Mouse (Mus musculus): Measurements from ENCODE around the gene Anapc7. TPM values are rescaled to one million over a fixed set of nuclear protein-coding genes. Genes with fewer than 3 reads are reported as not detected.
A peak's percentile ranks its signal among the peaks of the same experiment; 100 is the strongest.

Anapc7 gene
- polyA plus RNA-seq, 1 experiment from 2014 or later = 26.5 TPM

DNA sequence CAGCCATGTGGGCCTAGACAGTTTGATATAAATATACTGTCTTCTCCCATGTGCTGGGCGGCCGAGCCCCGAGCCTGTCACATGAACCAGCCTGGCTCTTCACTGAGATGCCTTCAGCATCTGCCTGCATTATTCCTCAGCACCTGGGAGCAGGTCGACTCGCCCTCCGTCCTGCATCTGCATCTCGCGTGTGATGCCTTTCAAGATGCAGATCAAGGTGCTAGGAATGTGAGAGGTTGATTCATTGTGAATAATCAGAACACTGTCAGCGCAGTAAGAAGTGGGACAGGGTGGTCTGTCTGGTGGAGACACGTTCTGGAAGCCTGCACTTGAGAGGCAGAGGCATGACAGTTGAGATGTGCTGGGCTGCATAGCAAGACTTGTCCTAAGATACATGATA lies 23.0 kb downstream of the Anapc7 start:
- H3K4me1 ChIP-seq (ENCODE audit: insufficient read depth, low read depth, low read length) = no peaks in the 10 kb centered on the region
- H3K4me3 ChIP-seq (ENCODE audit: low read depth, low read length) = no peak overlapping the region
- H3K36me3 ChIP-seq (ENCODE audit: insufficient read depth, low read length) = peaks cover 41% of the 10 kb centered on the region
- DNase-seq (ENCODE audit: low spot score) (no peak), ATAC-seq (no peak)
- no peak overlapping the region for H3K9ac ChIP-seq (replicated peaks; ENCODE audit: low read depth)
- no peaks in the 10 kb centered on the region for H3K27me3 ChIP-seq (replicated peaks; ENCODE audit: insufficient read depth, low read length)
- H3K27ac ChIP-seq (ENCODE audit: low read length) = no peak overlapping the region
- no peak for TF ChIP-seq EP300 (IDR thresholded peaks at IDR 0.05)
- TF ChIP-seq CTCF (IDR thresholded peaks at IDR 0.05) = no peak
- no peak overlapping the region for H3K4me2 ChIP-seq (replicated peaks; ENCODE audit: low read depth, low read length)
- no peaks in the 10 kb centered on the region for H3K9me3 ChIP-seq (ENCODE audit: low read length)
- 93% methylated on average over 10 of the region's 10 CpGs for WGBS

DNA sequence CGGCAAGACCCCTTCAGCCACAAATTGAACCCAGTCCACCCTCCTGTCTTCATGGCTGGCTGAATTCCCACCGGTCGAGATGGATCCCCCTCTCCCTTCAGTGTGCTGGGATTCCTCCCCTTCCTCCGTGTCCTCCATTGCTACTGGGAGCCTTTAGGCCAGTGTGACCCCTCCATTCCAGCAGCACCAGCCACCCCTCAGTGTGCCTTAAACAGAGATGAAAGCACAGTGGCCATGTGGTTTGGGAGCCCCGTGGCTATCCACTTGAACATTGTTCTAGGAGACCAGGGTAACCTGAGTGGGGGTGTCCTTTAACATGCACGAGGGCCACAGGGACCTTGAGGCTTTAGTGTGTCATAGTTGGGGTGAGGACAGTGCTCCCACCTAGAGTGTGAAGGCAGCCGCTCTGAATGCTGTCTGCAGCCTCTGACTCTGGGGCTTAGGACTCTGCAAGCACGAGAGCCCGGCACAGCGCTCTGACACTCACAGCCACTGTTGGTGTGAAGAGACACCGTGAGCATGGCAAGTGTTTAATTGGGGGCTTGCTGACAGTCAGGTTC lies 23.6 kb downstream of the Anapc7 start:
- DNase-seq (ENCODE audit: low spot score) (no peak), ATAC-seq (no peak)
- H3K4me3 ChIP-seq (ENCODE audit: low read depth, low read length) = no peak overlapping the region
- TF ChIP-seq EP300 (IDR thresholded peaks at IDR 0.05) (no peak), CTCF (IDR thresholded peaks at IDR 0.05) (no peak)
- H3K9me3 ChIP-seq (ENCODE audit: low read length) = no peaks in the 10 kb centered on the region
- no peak overlapping the region for H3K27ac ChIP-seq (ENCODE audit: low read length)
- no peak overlapping the region for H3K4me2 ChIP-seq (replicated peaks; ENCODE audit: low read depth, low read length)
- no peaks in the 10 kb centered on the region for H3K27me3 ChIP-seq (replicated peaks; ENCODE audit: insufficient read depth, low read length)
- H3K36me3 ChIP-seq (ENCODE audit: insufficient read depth, low read length) = peaks cover 35% of the 10 kb centered on the region
- WGBS = 91% methylated on average over 11 of the region's 11 CpGs
- no peak overlapping the region for H3K9ac ChIP-seq (replicated peaks; ENCODE audit: low read depth)
- no peaks in the 10 kb centered on the region for H3K4me1 ChIP-seq (ENCODE audit: insufficient read depth, low read depth, low read length)

- Histone ChIP-seq H3K27ac (ENCODE audit: low read length) (no peak overlapping the region), H3K4me3 (ENCODE audit: low read depth, low read length) (no peak overlapping the region), H3K9me3 (ENCODE audit: low read length) (no peaks in the 10 kb centered on the region), H3K4me2 (replicated peaks; ENCODE audit: low read depth, low read length) (no peak overlapping the region), H3K27me3 (replicated peaks; ENCODE audit: insufficient read depth, low read length) (no peaks in the 10 kb centered on the region), H3K9ac (replicated peaks; ENCODE audit: low read depth) (no peak overlapping the region), H3K36me3 (ENCODE audit: insufficient read depth, low read length) (peaks cover 22% of the 10 kb centered on the region; the same call in 1 of the 2 replicates), H3K4me1 (ENCODE audit: insufficient read depth, low read depth, low read length) (no peaks in the 10 kb centered on the region)
- ATAC-seq = peak; percentile 49
- TF ChIP-seq EP300 (IDR thresholded peaks at IDR 0.05) = no peak
- no peak for TF ChIP-seq CTCF (IDR thresholded peaks at IDR 0.05)
- 83% methylated on average over 8 of the region's 8 CpGs for WGBS
- DNase-seq (ENCODE audit: low spot score) = no peak
These were observed 26.4 kb downstream of the Anapc7 start for GRCm38 (mm10) chr5:122447857-122448256.

DNA sequence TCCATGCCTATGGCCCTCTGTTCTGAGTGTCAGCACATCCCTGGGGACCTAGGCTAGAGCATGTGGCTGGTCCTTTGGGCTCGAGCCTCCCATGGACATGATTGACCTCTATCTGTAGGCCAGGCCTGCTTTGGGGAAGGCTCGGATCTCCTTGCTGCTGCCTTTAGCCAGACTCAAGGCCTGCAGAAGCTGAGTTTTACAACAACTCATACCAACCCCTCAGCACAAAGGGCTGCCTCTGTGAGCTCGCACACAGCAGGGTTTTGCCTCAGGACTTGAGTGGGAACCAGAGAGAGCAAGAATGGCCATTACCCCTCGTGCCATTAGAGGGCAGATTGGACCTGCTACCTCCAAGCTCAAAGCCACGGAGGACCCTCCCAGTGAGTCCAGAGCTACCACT lies 27.4 kb downstream of the Anapc7 start:
- H3K27ac ChIP-seq (ENCODE audit: low read length) = no peak overlapping the region
- no peaks in the 10 kb centered on the region for H3K27me3 ChIP-seq (replicated peaks; ENCODE audit: insufficient read depth, low read length)
- no peak overlapping the region for H3K4me3 ChIP-seq (ENCODE audit: low read depth, low read length)
- no peak for TF ChIP-seq EP300 (IDR thresholded peaks at IDR 0.05)
- 0 out of 2 replicates have a peak, but pooled peaks have one; percentile 4 for TF ChIP-seq CTCF (IDR thresholded peaks at IDR 0.05)
- H3K9ac ChIP-seq (replicated peaks; ENCODE audit: low read depth) = no peak overlapping the region
- H3K4me2 ChIP-seq (replicated peaks; ENCODE audit: low read depth, low read length) = no peak overlapping the region
- ATAC-seq = no peak
- H3K9me3 ChIP-seq (ENCODE audit: low read length) = no peaks in the 10 kb centered on the region
- no peaks in the 10 kb centered on the region for H3K4me1 ChIP-seq (ENCODE audit: insufficient read depth, low read depth, low read length)
- DNase-seq (ENCODE audit: low spot score) = no peak
- WGBS = 76% methylated on average over 5 of the region's 5 CpGs
- H3K36me3 ChIP-seq (ENCODE audit: insufficient read depth, low read length) = peaks cover 23% of the 10 kb centered on the region; the same call in 1 of the 2 replicates

- Histone ChIP-seq H3K4me3 (ENCODE audit: low read depth, low read length) (no peak overlapping the region), H3K9me3 (ENCODE audit: low read length) (no peaks in the 10 kb centered on the region), H3K4me1 (ENCODE audit: insufficient read depth, low read depth, low read length) (no peaks in the 10 kb centered on the region), H3K4me2 (replicated peaks; ENCODE audit: low read depth, low read length) (no peak overlapping the region), H3K27ac (ENCODE audit: low read length) (no peak overlapping the region), H3K27me3 (replicated peaks; ENCODE audit: insufficient read depth, low read length) (no peaks in the 10 kb centered on the region), H3K36me3 (ENCODE audit: insufficient read depth, low read length) (peaks cover 22% of the 10 kb centered on the region; the same call in 1 of the 2 replicates), H3K9ac (replicated peaks; ENCODE audit: low read depth) (no peak overlapping the region)
- ATAC-seq (no peak), DNase-seq (ENCODE audit: low spot score) (no peak)
- TF ChIP-seq EP300 (IDR thresholded peaks at IDR 0.05) = no peak
- no peak for TF ChIP-seq CTCF (IDR thresholded peaks at IDR 0.05)
- 62% methylated on average over 7 of the region's 7 CpGs for WGBS
These were observed 28.5 kb downstream of the Anapc7 start for GRCm38 (mm10) chr5:122449946-122450345.

GRCm38 (mm10) chr5:122450913-122451317 lies 29.4 kb downstream of the Anapc7 start:
- peaks cover 31% of the 10 kb centered on the region; the same call in 1 of the 2 replicates for H3K36me3 ChIP-seq (ENCODE audit: insufficient read depth, low read length)
- no peaks in the 10 kb centered on the region for H3K9me3 ChIP-seq (ENCODE audit: low read length)
- no peak for TF ChIP-seq EP300 (IDR thresholded peaks at IDR 0.05)
- TF ChIP-seq CTCF (IDR thresholded peaks at IDR 0.05) = no peak
- ATAC-seq (no peak), DNase-seq (ENCODE audit: low spot score) (no peak)
- no peaks in the 10 kb centered on the region for H3K27me3 ChIP-seq (replicated peaks; ENCODE audit: insufficient read depth, low read length)
- no peaks in the 10 kb centered on the region for H3K4me1 ChIP-seq (ENCODE audit: insufficient read depth, low read depth, low read length)
- no peak overlapping the region for H3K4me3 ChIP-seq (ENCODE audit: low read depth, low read length)
- H3K4me2 ChIP-seq (replicated peaks; ENCODE audit: low read depth, low read length) = no peak overlapping the region
- 38% methylated on average over 5 of the region's 5 CpGs for WGBS
- no peak overlapping the region for H3K27ac ChIP-seq (ENCODE audit: low read length)
- no peak overlapping the region for H3K9ac ChIP-seq (replicated peaks; ENCODE audit: low read depth)

DNA sequence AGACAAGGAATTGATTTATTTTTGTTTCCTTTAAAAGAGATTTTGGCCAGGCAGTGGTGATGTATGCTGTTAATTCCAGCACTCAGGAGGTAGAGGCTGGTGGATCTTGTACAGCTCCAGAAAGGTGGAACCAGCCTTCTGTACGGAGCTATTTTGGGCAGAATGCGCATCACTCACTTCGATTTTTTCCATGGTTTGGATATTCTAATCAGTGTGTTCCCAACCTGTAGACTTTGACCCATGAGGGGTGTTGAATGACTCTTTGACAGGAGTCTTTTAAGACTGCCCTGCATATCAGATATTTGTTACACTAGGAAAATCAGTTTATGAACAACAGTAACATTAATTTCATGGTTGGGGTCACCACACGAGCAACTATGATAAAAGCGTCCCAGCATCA lies 29.8 kb downstream of the Anapc7 start:
- TF ChIP-seq EP300 (IDR thresholded peaks at IDR 0.05) = no peak
- Histone ChIP-seq H3K27ac (ENCODE audit: low read length) (no peak overlapping the region), H3K4me3 (ENCODE audit: low read depth, low read length) (no peak overlapping the region), H3K36me3 (ENCODE audit: insufficient read depth, low read length) (peaks cover 35% of the 10 kb centered on the region), H3K9me3 (ENCODE audit: low read length) (no peaks in the 10 kb centered on the region), H3K4me2 (replicated peaks; ENCODE audit: low read depth, low read length) (no peak overlapping the region), H3K4me1 (ENCODE audit: insufficient read depth, low read depth, low read length) (no peaks in the 10 kb centered on the region), H3K27me3 (replicated peaks; ENCODE audit: insufficient read depth, low read length) (no peaks in the 10 kb centered on the region), H3K9ac (replicated peaks; ENCODE audit: low read depth) (no peak overlapping the region)
- DNase-seq (ENCODE audit: low spot score) (no peak), ATAC-seq (no peak)
- 85% methylated on average over 5 of the region's 5 CpGs for WGBS
